Mouse (Mus musculus) kidney, embryonic 16.5 days (tissue): ENCODE data around the gene Rabgap1l. TPM values are rescaled to one million over a fixed set of nuclear protein-coding genes. Genes with fewer than 3 reads are reported as not detected.

Source experiments
- ATAC-seq: fragments of 200-750 bp; cut with Nextera tagmentation; 2 replicates; pipeline ENCODE4 v1.8.0; 2017; ENCODE audit warnings: moderate TSS enrichment; ENCODE audit not compliant: low FRiP score, low TSS enrichment
- H3K27ac ChIP-seq: fragments of 300-500 bp; sonication (generic); 2 replicates; pipeline ENCODE4 v1.5.1; 2014; ENCODE audit warnings: low read length
- H3K27me3 ChIP-seq: fragments of 300-500 bp; sonication (generic); 2 replicates; pipeline ENCODE4 v1.6.1; 2014; ENCODE audit warnings: low read length, control low read depth, mixed read lengths; ENCODE audit not compliant: insufficient read depth
- H3K36me3 ChIP-seq: fragments of 300-500 bp; sonication (generic); 2 replicates; pipeline ENCODE4 v1.6.1; 2014; ENCODE audit warnings: low read length, control low read depth, mixed read lengths; ENCODE audit not compliant: insufficient read depth
- H3K4me1 ChIP-seq: fragments of 300-500 bp; sonication (generic); 2 replicates; pipeline ENCODE4 v1.6.1; 2014; ENCODE audit warnings: low read length, control low read depth, mixed read lengths; ENCODE audit not compliant: insufficient read depth
- H3K4me2 ChIP-seq: fragments of 300-500 bp; sonication (generic); replicated peaks from 2 replicates; pipeline ENCODE4 v1.6.1; 2014; ENCODE audit warnings: low read depth, low read length
- H3K4me3 ChIP-seq: fragments of 300-500 bp; sonication (generic); 2 replicates; pipeline ENCODE4 v1.5.1; 2014; ENCODE audit warnings: mild to moderate bottlenecking, low read length
- H3K9ac ChIP-seq: fragments of 300-500 bp; sonication (generic); replicated peaks from 2 replicates; pipeline ENCODE4 v1.6.1; 2014; ENCODE audit warnings: low read length
- H3K9me3 ChIP-seq: fragments of 300-500 bp; sonication (generic); 2 replicates; pipeline ENCODE4 v1.6.1; 2016; ENCODE audit warnings: low read length, control low read depth
- WGBS: fragments of 180-500 bp; shearing (Covaris S2); extraction: QIAGEN DNeasy Blood & Tissue Kit; methylation state at CpG from one replicate; pipeline ENCODE4 v1.1.7; 2014; 5-methylcytosine and 5-hydroxymethylcytosine counted together
- polyA plus RNA-seq: library from polyadenylated mRNA; unstranded; fragments of >200 nt; fragmentation: Nextera tagmentation; extraction: Ambion mirVana; gene quantifications from 2 replicates; pipeline ENCODE4 v1.2.1, GENCODE M21; 2015

Rabgap1l gene
- polyA plus RNA-seq, 1 experiment from 2014 or later = 11.4 TPM

- H3K9me3 ChIP-seq = no peaks in the 10 kb centered on the region
- H3K4me2 ChIP-seq = peak overlapping the region; percentile 67
- H3K27ac ChIP-seq = no peak overlapping the region
- H3K9ac ChIP-seq = peak overlapping the region; percentile 45
- no peaks in the 10 kb centered on the region for H3K27me3 ChIP-seq
- no peaks in the 10 kb centered on the region for H3K36me3 ChIP-seq
- H3K4me3 ChIP-seq = peak overlapping the region; percentile 46
- H3K4me1 ChIP-seq = peaks cover 12% of the 10 kb centered on the region; the same call in 1 of the 2 replicates
- peak; percentile 58 for ATAC-seq
- 14% methylated on average over 13 of the region's 13 CpGs for WGBS
Measured at GRCm38 (mm10) chr1:160351146-160351879, 441.7 kb downstream of the Rabgap1l start.

DNA sequence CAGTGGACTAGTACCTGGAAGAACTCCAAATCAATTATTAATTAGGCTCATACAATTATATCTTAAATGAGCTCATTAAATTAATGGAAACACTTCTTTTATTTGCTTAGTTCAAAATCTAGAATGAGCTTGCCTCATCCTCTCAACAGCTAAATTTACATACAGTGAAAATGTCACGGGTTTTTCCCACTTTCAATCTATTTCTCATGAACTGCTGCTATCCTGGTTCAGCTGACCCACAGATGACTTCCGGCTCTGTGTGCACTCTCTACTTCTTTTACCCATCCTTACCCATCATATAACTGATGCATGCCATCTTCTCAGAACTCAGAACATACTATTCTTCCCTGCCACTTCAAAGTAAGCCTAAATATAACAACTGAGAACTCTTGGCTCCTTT lies 452.4 kb downstream of the Rabgap1l start:
- H3K9me3 ChIP-seq = no peaks in the 10 kb centered on the region
- H3K4me1 ChIP-seq = no peaks in the 10 kb centered on the region
- ATAC-seq = no peak
- H3K4me2 ChIP-seq = no peak overlapping the region
- H3K27me3 ChIP-seq = no peaks in the 10 kb centered on the region
- 82% methylated on average over 2 of the region's 2 CpGs for WGBS
- no peak overlapping the region for H3K4me3 ChIP-seq
- H3K36me3 ChIP-seq = no peaks in the 10 kb centered on the region
- no peak overlapping the region for H3K27ac ChIP-seq
- H3K9ac ChIP-seq = no peak overlapping the region

DNA sequence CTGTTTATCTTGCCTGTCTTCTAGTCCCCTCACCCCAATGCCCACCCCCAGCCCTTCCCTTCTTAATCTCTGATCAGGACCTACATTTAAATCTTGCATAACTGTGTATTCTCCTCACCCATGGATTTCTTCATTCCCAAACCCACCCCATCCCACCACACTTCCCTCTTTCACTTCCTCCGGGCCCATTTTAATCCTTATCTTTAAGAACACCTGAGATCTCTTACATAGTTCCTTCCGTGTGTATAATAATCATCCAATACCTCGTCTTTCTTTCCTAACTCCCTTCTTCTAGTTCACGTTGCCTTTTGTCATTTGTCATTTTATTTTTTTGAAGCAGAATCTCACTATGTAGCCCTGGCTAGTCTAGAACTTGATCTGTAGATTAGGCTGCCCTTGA lies 453.6 kb downstream of the Rabgap1l start:
- H3K9ac ChIP-seq = no peak overlapping the region
- WGBS = 80% methylated on average over 4 of the region's 4 CpGs
- no peaks in the 10 kb centered on the region for H3K9me3 ChIP-seq
- H3K36me3 ChIP-seq = no peaks in the 10 kb centered on the region
- H3K4me3 ChIP-seq = no peak overlapping the region
- H3K27ac ChIP-seq = no peak overlapping the region
- H3K27me3 ChIP-seq = no peaks in the 10 kb centered on the region
- H3K4me1 ChIP-seq = no peaks in the 10 kb centered on the region
- ATAC-seq = no peak
- no peak overlapping the region for H3K4me2 ChIP-seq

DNA sequence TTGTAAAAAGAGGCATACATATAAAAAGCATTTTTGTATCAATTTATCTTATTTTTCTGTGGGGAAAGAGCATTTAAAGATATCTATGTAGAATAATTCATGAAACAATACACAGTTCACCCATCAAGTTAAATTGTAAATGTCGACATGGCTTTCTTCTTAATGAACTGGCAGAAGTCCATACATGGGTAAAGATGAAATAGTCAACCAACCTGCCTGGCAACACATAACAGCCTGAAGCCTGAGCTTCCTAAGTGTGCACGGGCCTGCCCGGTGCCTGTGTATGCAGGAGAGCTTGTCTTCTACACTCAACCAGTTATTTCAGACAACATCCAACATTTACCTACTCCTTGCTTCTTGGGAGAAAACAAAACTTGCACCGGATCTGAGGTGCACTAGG lies 458.2 kb downstream of the Rabgap1l start:
- H3K27ac ChIP-seq = no peak overlapping the region
- H3K9me3 ChIP-seq = no peaks in the 10 kb centered on the region
- no peaks in the 10 kb centered on the region for H3K27me3 ChIP-seq
- H3K36me3 ChIP-seq = no peaks in the 10 kb centered on the region
- WGBS = 90% methylated on average over 4 of the region's 4 CpGs
- no peaks in the 10 kb centered on the region for H3K4me1 ChIP-seq
- no peak overlapping the region for H3K9ac ChIP-seq
- no peak overlapping the region for H3K4me3 ChIP-seq
- no peak for ATAC-seq
- no peak overlapping the region for H3K4me2 ChIP-seq

DNA sequence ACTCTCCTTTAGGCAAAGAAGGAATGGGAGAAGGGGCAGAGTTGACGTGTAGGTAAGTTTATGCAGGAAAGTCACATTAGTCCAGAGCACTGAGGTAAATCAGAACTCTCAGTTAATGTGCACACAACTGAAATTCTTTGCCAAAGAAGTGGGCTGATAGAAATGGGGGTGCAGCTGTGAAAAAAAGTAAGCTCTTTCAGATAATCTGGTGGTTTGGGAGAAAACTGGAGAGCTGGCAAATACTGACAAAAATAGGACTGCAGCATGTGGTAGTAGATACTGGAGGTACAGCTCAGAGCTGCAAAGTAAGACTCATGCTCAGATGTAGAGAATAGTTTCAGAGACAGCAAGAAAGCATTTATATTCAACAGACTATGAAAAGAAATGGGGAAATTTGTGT lies 462.2 kb downstream of the Rabgap1l start:
- no peak overlapping the region for H3K27ac ChIP-seq
- H3K4me2 ChIP-seq = no peak overlapping the region
- no peaks in the 10 kb centered on the region for H3K36me3 ChIP-seq
- no peak for ATAC-seq
- H3K4me3 ChIP-seq = no peak overlapping the region
- WGBS = 51% methylated on average over 1 of the region's 1 CpGs
- no peaks in the 10 kb centered on the region for H3K27me3 ChIP-seq
- no peaks in the 10 kb centered on the region for H3K9me3 ChIP-seq
- H3K9ac ChIP-seq = no peak overlapping the region
- H3K4me1 ChIP-seq = no peaks in the 10 kb centered on the region

- Histone ChIP-seq H3K4me3 (no peak overlapping the region), H3K4me2 (no peak overlapping the region), H3K27ac (no peak overlapping the region), H3K27me3 (no peaks in the 10 kb centered on the region), H3K36me3 (no peaks in the 10 kb centered on the region), H3K4me1 (no peaks in the 10 kb centered on the region), H3K9me3 (no peaks in the 10 kb centered on the region), H3K9ac (no peak overlapping the region)
- 46% methylated on average over 2 of the region's 2 CpGs for WGBS
- no peak for ATAC-seq
Measured at GRCm38 (mm10) chr1:160330222-160330621, 462.8 kb downstream of the Rabgap1l start.

- no peak overlapping the region for H3K4me3 ChIP-seq
- 76% methylated on average over 7 of the region's 7 CpGs for WGBS
- no peaks in the 10 kb centered on the region for H3K27me3 ChIP-seq
- H3K4me2 ChIP-seq = no peak overlapping the region
- H3K36me3 ChIP-seq = no peaks in the 10 kb centered on the region
- no peak overlapping the region for H3K9ac ChIP-seq
- H3K4me1 ChIP-seq = no peaks in the 10 kb centered on the region
- no peak for ATAC-seq
- H3K9me3 ChIP-seq = no peaks in the 10 kb centered on the region
- no peak overlapping the region for H3K27ac ChIP-seq
Measured at GRCm38 (mm10) chr1:160329788-160330187, 463.2 kb downstream of the Rabgap1l start.

GRCm38 (mm10) chr1:160327531-160327930 lies 465.5 kb downstream of the Rabgap1l start:
- ATAC-seq = no peak
- Histone ChIP-seq H3K4me3 (no peak overlapping the region), H3K27me3 (no peaks in the 10 kb centered on the region), H3K9me3 (no peaks in the 10 kb centered on the region), H3K9ac (no peak overlapping the region), H3K4me2 (no peak overlapping the region), H3K36me3 (no peaks in the 10 kb centered on the region), H3K27ac (no peak overlapping the region), H3K4me1 (0 out of 2 replicates have a peak, but pooled peaks cover 4% of the 10 kb centered on the region)
- 59% methylated on average over 1 of the region's 1 CpGs for WGBS

DNA sequence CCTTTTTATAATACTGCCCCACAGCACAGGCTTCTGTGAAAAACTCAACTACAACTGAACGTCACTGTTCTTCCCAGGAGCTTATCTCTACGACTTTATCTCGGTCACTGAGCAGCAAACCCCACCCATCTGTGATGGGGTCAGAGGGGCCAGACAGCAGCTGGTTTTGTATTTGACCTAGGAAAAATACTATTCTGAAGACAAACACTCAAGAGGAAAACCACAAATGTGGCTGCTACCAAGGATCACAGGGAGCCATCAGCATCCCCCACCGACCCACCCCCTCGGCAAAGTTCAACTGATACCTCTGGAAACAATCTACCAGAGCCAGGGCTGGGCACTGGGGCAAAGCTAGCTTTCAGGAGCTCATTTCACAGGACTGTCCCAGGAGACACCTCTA lies 467.5 kb downstream of the Rabgap1l start:
- no peaks in the 10 kb centered on the region for H3K27me3 ChIP-seq
- no peak overlapping the region for H3K4me2 ChIP-seq
- 0 out of 2 replicates have a peak, but pooled peaks cover 4% of the 10 kb centered on the region for H3K4me1 ChIP-seq
- no peak overlapping the region for H3K9ac ChIP-seq
- H3K9me3 ChIP-seq = no peaks in the 10 kb centered on the region
- no peak overlapping the region for H3K27ac ChIP-seq
- H3K36me3 ChIP-seq = no peaks in the 10 kb centered on the region
- H3K4me3 ChIP-seq = no peak overlapping the region
- ATAC-seq = no peak
- WGBS = 45% methylated on average over 5 of the region's 5 CpGs

GRCm38 (mm10) chr1:160320690-160321089 lies 472.3 kb downstream of the Rabgap1l start:
- no peak overlapping the region for H3K4me3 ChIP-seq
- H3K27me3 ChIP-seq = no peaks in the 10 kb centered on the region
- H3K27ac ChIP-seq = no peak overlapping the region
- H3K4me1 ChIP-seq = 0 out of 2 replicates have a peak, but pooled peaks cover 4% of the 10 kb centered on the region
- no peak for ATAC-seq
- H3K9ac ChIP-seq = no peak overlapping the region
- 85% methylated on average over 1 of the region's 1 CpGs for WGBS
- H3K9me3 ChIP-seq = no peaks in the 10 kb centered on the region
- H3K36me3 ChIP-seq = no peaks in the 10 kb centered on the region
- no peak overlapping the region for H3K4me2 ChIP-seq
